Mouse (Mus musculus) liver, postnatal 0 days (tissue): ENCODE data around the gene Slit2. TPM values are rescaled to one million over a fixed set of nuclear protein-coding genes. Genes with fewer than 3 reads are reported as not detected.

Experiments
- ATAC-seq: fragments of 200-750 bp; cut with Nextera tagmentation; 2 replicates; pipeline ENCODE4 v1.8.0; 2017; ENCODE audit warnings: mild to moderate bottlenecking, moderate library complexity
- DNase-seq: peaks from one replicate; pipeline ENCODE4 v3.0.0-alpha.2; 2016
- H3K27ac ChIP-seq: fragments of 300-500 bp; sonication (generic); 2 replicates; pipeline ENCODE4 v1.5.1; 2014; ENCODE audit warnings: antibody characterized with exemption, moderate library complexity, mild to moderate bottlenecking, low read depth
- H3K27me3 ChIP-seq: fragments of 300-500 bp; sonication (generic); 2 replicates; pipeline ENCODE4 v1.6.1; 2014; ENCODE audit warnings: low read length, control low read depth, mixed read lengths; ENCODE audit not compliant: insufficient read depth
- H3K36me3 ChIP-seq: fragments of 300-500 bp; sonication (generic); replicated peaks from 2 replicates; pipeline ENCODE4 v1.6.1; 2014; ENCODE audit warnings: mild to moderate bottlenecking, control low read depth, low read length, moderate library complexity, mixed read lengths; ENCODE audit not compliant: insufficient read depth
- H3K4me1 ChIP-seq: fragments of 300-500 bp; sonication (generic); 2 replicates; pipeline ENCODE4 v1.6.1; 2014; ENCODE audit warnings: antibody characterized with exemption, mild to moderate bottlenecking, control low read depth; ENCODE audit not compliant: insufficient read depth
- H3K4me2 ChIP-seq: fragments of 300-500 bp; sonication (generic); 2 replicates; pipeline ENCODE4 v1.6.1; 2014; ENCODE audit warnings: low read depth, mild to moderate bottlenecking, low read length, moderate library complexity, mixed read lengths
- H3K4me3 ChIP-seq: fragments of 300-500 bp; sonication (generic); 2 replicates; pipeline ENCODE4 v1.5.1; 2014; ENCODE audit warnings: low read depth, low read length
- H3K9ac ChIP-seq: fragments of 300-500 bp; sonication (generic); replicated peaks from 2 replicates; pipeline ENCODE4 v1.6.1; 2014; ENCODE audit warnings: mild to moderate bottlenecking, moderate library complexity
- H3K9me3 ChIP-seq: fragments of 300-500 bp; sonication (generic); 2 replicates; pipeline ENCODE4 v1.6.1; 2016; ENCODE audit warnings: mild to moderate bottlenecking, control low read depth, low read length, mixed read lengths
- CTCF ChIP-seq: sonication (generic); IDR thresholded peaks from 2 replicates; pipeline ENCODE4 v1.5.1; 2016; ENCODE audit warnings: antibody characterized with exemption, low read depth
- EP300 ChIP-seq: IDR thresholded peaks from 2 replicates; pipeline ENCODE4 v1.6.1; 2016; ENCODE audit warnings: antibody characterized with exemption, low read depth, mild to moderate bottlenecking
- WGBS: fragments of 180-500 bp; shearing (Covaris S2); extraction: QIAGEN DNeasy Blood & Tissue Kit; methylation state at CpG from one replicate; pipeline ENCODE4 v1.1.7; 2014; ENCODE audit not compliant: insufficient replicate concordance; 5-methylcytosine and 5-hydroxymethylcytosine counted together
- polyA plus RNA-seq: library from polyadenylated mRNA; unstranded; fragments of >200 nt; fragmentation: Nextera tagmentation; extraction: Ambion mirVana; gene quantifications from 2 replicates; pipeline ENCODE4 v1.2.1, GENCODE M21; 2015

The Slit2 gene
- polyA plus RNA-seq, 1 experiment from 2014 or later = 0.23 TPM

DNA sequence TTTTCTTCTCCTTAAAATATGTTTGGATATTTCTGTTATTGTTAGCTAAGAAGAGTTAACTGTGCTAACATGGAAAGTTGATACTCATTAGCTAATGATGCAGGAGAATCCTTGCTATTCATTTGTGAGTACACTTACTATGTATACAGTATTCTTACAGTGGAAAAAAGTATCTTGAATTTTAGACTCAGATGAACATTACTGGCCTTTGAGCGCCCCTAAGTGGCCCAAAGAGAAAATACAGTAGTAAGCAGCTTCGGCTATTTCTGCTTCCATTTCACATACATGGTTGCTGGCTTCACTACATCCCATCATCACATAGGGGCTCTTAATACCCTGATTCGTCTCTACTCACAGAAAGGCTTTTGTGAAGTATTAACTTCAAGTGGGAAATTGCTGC lies 153.6 kb downstream of the Slit2 start:
- Histone ChIP-seq H3K27me3 (no peaks in the 10 kb centered on the region), H3K4me2 (no peak overlapping the region), H3K27ac (no peak overlapping the region), H3K9me3 (no peaks in the 10 kb centered on the region), H3K4me1 (no peaks in the 10 kb centered on the region), H3K4me3 (no peak overlapping the region), H3K9ac (no peak overlapping the region), H3K36me3 (no peaks in the 10 kb centered on the region)
- ATAC-seq (no peak), DNase-seq (no peak)
- TF ChIP-seq EP300 (no peak), CTCF (peak; percentile 51)
- WGBS = 15% methylated on average over 3 of the region's 3 CpGs

DNA sequence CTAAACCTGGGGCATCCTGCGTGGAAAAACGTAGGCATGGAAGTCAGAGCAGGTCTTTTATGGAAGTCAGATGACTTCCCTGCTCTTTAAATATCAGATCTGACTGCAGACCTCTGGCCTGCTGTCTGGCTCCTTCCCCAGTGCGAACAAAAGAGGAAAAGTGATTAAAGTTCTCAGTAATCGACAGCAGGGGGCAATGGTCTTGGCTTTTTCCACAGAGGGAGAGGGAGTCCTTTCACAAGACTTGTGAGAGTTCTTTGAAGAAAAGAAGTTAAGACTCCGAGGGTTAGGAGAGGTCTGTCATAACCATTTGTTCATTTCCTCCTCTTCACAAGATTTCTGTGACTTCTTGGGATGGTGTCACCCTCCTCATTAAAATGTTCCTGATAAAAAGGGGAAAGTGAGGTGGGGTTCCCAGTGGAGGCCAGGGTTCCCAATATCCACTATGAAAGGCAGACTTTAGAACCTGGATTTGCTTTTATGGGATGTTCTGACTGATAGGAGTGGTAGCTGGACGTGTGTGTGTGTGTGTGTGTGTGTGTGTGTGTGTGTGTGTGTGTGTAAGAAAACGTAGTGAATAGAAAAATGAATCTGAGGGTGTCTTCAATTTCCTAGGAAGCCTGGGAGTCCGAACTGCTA lies 156.0 kb downstream of the Slit2 start:
- no peak for ATAC-seq
- no peak overlapping the region for H3K9ac ChIP-seq
- H3K36me3 ChIP-seq = no peaks in the 10 kb centered on the region
- H3K9me3 ChIP-seq = no peaks in the 10 kb centered on the region
- H3K4me2 ChIP-seq = no peak overlapping the region
- no peak overlapping the region for H3K4me3 ChIP-seq
- 27% methylated on average over 8 of the region's 8 CpGs for WGBS
- no peaks in the 10 kb centered on the region for H3K4me1 ChIP-seq
- no peak for TF ChIP-seq EP300
- peak; percentile 33 for TF ChIP-seq CTCF
- H3K27me3 ChIP-seq = no peaks in the 10 kb centered on the region
- H3K27ac ChIP-seq = no peak overlapping the region
- no peak for DNase-seq

DNA sequence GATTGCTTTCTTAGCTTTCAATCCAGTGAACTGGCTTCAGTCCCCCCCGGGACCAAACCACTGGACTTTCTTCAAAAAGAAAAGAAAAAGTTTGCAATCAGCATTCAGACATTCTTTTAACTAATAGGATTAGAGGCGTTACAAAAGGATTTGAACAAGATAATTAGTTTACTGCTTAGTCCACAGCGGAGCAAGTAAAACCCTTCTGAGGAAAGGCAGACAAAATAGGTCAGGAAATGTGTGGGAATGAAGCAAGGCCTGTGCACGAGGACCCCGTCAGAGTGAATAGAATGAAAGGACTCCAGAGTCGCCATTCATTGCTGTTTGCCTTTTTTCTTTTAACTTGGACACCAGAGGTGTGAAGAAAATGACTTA lies 156.5 kb downstream of the Slit2 start:
- Histone ChIP-seq H3K9me3 (no peaks in the 10 kb centered on the region), H3K9ac (no peak overlapping the region), H3K27ac (no peak overlapping the region), H3K27me3 (no peaks in the 10 kb centered on the region), H3K4me3 (no peak overlapping the region), H3K4me1 (no peaks in the 10 kb centered on the region), H3K4me2 (no peak overlapping the region), H3K36me3 (no peaks in the 10 kb centered on the region)
- ATAC-seq (no peak), DNase-seq (no peak)
- 58% methylated on average over 6 of the region's 6 CpGs for WGBS
- TF ChIP-seq CTCF = no peak
- TF ChIP-seq EP300 = no peak

DNA sequence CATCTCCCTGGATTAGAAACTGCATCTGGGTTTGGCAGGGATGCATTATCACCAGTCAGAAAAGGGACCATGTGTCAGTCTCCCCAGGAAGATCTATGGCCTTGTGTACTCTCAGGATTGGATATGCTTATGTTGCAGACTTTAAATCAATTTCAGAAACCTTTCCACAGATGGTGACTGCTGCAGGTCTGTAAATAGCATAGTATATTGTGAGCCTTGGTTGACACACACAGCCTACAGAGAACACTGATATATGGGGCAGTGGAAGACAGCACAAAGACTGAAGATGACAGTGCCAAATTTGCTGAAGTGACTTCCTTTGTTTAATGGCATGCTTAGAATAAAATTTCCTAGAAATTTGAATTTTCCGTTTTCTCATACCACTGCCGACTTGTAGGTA lies 163.1 kb downstream of the Slit2 start:
- H3K4me3 ChIP-seq = no peak overlapping the region
- no peak overlapping the region for H3K27ac ChIP-seq
- no peaks in the 10 kb centered on the region for H3K36me3 ChIP-seq
- H3K9ac ChIP-seq = no peak overlapping the region
- DNase-seq (no peak), ATAC-seq (no peak)
- H3K27me3 ChIP-seq = no peaks in the 10 kb centered on the region
- TF ChIP-seq CTCF (no peak), EP300 (no peak)
- 74% methylated on average over 2 of the region's 2 CpGs for WGBS
- no peak overlapping the region for H3K4me2 ChIP-seq
- no peaks in the 10 kb centered on the region for H3K9me3 ChIP-seq
- H3K4me1 ChIP-seq = no peaks in the 10 kb centered on the region

DNA sequence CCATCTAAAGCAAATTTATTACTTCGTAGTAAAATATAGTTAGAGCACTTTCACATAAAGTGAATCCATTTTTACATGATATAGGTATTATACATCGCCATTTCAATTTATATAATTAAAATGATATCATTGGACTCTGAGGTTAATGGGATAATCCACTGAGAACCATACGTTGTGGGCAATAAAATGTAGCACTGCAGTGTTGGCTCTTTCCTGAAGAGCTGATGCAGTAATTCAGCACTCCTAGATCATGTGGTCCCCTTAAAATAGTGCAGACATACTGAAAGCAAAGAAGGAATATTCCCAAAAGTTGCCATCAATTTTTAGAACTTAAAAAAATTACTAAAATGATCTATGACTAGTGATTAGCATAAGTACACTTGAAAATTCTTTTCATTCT lies 177.9 kb downstream of the Slit2 start:
- Histone ChIP-seq H3K27me3 (no peaks in the 10 kb centered on the region), H3K36me3 (no peaks in the 10 kb centered on the region), H3K4me2 (no peak overlapping the region), H3K9me3 (no peaks in the 10 kb centered on the region), H3K27ac (no peak overlapping the region), H3K9ac (no peak overlapping the region), H3K4me3 (no peak overlapping the region), H3K4me1 (no peaks in the 10 kb centered on the region)
- 71% methylated on average over 3 of the region's 3 CpGs for WGBS
- ATAC-seq (no peak), DNase-seq (no peak)
- TF ChIP-seq EP300 = no peak
- TF ChIP-seq CTCF = no peak

DNA sequence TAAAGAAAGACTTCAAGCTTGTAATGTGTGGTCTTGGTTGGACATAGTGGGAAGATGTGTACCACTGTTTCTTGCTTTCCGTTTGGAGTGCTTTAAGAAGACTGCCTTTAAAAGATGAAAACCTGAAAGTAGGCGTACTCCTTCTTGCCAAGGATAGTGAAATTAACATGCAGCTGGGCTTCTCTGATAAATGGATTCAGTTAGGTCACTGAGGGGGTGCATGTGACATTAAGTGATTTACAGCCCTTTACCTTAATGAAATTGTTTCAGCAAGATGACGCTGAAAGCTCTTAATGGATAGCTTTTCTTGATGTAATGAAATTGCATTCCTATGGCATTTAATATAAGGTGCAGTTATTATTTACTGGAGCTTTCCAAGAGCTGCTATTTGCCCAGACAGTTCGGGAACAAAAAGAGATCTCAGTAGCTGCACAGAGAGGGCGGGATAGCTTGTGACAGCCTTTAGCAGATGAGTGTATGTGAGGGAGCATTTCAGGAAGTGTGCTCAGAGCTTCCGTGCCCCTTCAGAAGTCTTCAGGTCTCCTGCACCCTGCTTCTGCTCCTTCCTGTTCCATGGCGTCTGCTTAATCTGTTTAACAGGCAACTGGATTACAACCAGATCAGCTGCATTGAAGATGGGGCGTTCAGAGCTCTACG lies 198.8 kb downstream of the Slit2 start:
- H3K9ac ChIP-seq = no peak overlapping the region
- H3K27ac ChIP-seq = no peak overlapping the region
- H3K4me3 ChIP-seq = no peak overlapping the region
- no peak overlapping the region for H3K4me2 ChIP-seq
- TF ChIP-seq CTCF (no peak), EP300 (no peak)
- ATAC-seq = no peak
- no peaks in the 10 kb centered on the region for H3K9me3 ChIP-seq
- H3K27me3 ChIP-seq = no peaks in the 10 kb centered on the region
- DNase-seq = no peak
- 48% methylated on average over 9 of the region's 9 CpGs for WGBS
- H3K4me1 ChIP-seq = no peaks in the 10 kb centered on the region
- no peaks in the 10 kb centered on the region for H3K36me3 ChIP-seq
